Mouse (Mus musculus) MEL (cell line): Measurements from ENCODE around the gene Hook2.

Experiments
- E2F4 ChIP-seq: IDR thresholded peaks from 2 replicates; pipeline ENCODE4 v1.6.1; 2011; ENCODE audit warnings: low read depth, low read length, improper control_type of control experiment, borderline replicate concordance
- POLR2A ChIP-seq, 2 experiments: IDR thresholded peaks; 2 replicates each; pipeline ENCODE4 v1.6.1; 2011 to 2012; ENCODE audit warnings: low read length in 2 of 2, mild to moderate bottlenecking in 2 of 2, control low read depth in 1 of 2, improper control_type of control experiment in 1 of 2, low read depth in 1 of 2, moderate library complexity in 1 of 2; ENCODE audit not compliant: control insufficient read depth in 1 of 2, insufficient read depth in 1 of 2, poor library complexity in 1 of 2

DNA sequence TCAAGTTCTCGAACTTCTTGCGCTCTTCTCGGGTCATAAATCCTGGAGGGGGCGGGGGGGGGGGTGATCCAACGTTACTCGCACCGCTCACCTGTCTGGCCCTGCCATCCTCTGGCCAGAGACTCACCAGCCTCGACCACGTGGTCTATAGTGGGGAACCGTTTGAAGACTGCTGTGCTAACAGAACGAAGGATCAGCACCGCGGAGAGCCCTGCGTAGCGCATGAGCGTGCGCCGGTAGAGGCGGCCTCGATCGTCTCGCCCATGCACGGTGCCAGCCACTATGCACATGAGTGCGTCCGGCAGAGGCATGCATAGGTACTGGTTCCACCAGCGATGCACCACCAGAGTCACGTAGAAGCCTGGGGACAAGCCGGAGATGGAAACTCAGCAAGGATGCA, 20.8 kb downstream of the Hook2 start:
- TF ChIP-seq POLR2A (IDR thresholded peaks at IDR 0.05; ENCODE audit: control insufficient read depth in 1 of 2, insufficient read depth in 1 of 2, low read depth in 1 of 2, low read length in 2 of 2, poor library complexity in 1 of 2) (no peak), E2F4 (no peak)
